Mouse (Mus musculus): ENCODE results near the gene Zfp663.

Gene Zfp663

DNA sequence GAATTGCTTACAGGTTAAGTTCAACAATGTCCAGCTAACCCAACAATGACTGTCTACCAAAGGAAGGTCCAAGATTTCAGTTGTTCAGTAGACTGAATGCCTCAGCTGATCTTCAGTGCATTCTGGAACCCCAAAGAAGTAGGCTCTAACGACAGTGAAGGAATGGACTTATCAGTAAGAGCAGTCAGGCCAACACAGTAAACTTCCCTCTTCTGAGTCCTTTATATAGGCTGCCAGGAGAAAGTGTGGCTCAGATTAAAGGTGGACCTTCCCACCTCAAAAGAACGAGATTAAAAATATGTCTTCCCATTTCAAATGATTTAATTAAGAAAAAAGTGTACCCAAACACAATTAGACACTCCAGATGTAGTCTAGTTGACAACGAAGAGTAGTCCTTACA lies 1.8 kb upstream of the Zfp663 start:
- DNase-seq (ENCODE audit: low spot score), result no peak

DNA sequence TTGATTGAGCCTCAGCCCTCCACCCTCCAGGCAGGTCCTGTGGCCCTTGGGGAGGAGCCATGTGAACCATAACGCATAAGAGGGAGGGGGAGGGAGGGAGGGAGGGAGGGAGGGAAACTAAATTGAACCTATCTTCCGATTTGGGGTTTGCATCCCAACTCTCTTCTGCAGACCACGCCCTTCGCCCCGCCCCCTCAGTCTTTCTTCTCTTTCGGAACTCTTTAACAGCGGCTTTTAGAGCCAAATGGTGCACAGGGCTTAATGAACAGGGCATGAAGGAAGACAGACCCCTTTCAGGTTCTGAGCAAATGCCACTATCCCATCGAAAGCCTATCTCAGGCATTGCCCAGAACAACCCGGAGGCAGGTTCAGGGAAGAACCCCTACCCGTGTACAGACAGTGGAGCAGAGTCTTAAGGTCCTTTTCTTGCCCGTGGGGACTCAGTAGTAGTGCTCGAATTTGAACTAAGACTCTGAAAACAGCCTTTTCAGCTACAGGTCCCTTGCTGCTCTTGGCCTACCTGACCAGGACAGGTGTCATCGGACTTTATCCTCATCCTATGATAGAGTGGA lies 575 bp downstream of the Zfp663 start:
- no peak for DNase-seq (ENCODE audit: low spot score)

DNA sequence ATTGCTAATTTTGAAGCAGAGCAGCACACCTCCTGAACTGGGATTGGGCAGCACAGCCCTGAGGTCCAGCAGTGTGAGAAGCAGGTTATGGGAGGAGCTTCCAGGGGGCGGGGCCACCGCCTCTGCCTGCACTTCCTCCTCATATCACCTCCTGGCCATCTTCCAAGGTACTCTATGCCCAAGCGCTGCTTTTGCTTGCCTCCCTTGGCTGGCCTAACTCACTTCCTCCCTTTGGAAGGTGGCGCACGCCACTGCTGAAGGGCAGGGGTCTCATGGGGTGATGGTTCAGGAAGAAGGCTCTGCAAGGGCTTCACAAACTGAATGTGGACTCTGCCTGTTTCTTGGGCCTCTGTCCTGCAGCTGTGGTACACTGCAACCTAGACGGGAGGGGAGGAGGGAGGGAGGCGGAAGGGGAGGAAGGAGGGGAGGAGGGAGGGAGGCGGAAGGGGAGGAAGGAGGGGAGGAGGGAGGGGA lies 1.4 kb downstream of the Zfp663 start:
- peak; percentile 65 for DNase-seq (ENCODE audit: low spot score)

DNA sequence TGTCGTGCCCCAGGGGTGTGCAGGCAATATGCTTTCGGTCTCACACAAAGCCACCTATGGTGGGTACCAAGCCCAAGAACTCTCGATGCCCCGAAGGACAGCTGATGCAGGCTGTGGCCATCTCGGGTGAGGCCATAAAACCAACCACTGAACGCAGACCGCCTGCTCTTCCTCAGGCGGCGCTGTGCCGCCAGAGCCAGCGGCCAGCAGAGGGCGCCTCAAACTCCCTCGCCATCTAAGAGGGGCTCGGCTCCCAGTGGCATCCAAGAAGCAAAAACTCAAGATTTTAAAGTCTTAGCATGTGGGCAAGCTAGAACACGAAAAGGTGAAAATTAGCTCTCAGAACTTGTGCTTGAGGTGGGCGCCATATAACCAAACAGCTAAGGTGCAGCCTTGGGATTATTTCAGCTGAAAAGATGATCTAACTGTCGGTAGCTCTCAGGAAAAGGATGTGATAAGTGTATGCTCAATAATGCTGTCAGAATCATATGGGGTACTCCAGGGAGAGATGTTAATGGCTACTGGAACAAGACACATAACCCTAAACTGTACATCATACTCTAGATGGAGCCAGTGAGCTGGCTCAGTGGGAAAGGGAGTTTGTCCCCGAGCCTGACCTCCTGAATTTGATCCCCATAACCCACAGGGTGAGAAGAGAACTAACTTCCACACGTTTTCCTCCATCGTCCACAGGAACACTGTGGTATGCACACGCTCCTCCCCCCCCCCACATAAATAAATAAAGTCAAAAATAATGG lies 4.0 kb downstream of the Zfp663 start:
- DNase-seq (ENCODE audit: low spot score), result peak; percentile 51

DNA sequence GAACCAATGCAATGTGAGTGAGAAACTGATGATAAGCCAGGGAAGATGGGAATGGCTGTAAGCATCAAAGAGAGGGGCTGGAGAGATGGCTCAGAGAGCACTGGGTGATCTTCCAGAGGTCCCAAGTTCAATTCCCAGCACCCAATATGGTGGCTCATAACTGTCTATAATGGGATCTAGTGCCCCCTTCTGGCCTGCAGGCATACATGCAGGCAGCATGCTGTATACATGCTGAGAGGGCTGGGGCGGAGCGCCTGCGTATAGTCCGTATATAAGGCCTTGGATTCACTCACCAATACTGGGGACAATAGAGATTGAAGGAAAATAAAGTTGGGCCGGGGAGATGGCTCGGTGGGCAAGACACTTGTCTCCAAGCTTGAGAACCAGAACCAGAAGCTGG lies 5.2 kb downstream of the Zfp663 start:
- no peak for DNase-seq (ENCODE audit: low spot score)

DNA sequence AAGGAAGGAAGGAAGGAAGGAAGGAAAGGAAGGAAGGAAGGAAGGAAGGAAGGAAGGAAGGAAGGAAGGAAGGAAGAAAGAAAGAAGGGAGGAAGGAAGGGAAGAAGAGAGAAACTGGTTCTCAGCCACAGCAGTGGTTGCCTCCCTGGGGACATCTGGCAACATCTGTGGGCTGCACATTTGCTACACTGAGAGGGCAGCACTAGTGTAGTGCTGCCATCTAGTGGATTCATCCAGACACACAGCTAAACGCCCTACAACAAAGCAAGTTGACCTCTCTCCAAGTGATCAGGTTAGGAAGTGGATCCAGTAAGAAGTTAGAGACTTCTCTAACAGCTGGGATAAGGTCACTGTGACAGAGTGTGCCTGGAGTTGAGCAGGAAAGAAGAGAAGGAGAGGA lies 7.7 kb downstream of the Zfp663 start:
- peak; percentile 38 for DNase-seq (ENCODE audit: low spot score)

DNA sequence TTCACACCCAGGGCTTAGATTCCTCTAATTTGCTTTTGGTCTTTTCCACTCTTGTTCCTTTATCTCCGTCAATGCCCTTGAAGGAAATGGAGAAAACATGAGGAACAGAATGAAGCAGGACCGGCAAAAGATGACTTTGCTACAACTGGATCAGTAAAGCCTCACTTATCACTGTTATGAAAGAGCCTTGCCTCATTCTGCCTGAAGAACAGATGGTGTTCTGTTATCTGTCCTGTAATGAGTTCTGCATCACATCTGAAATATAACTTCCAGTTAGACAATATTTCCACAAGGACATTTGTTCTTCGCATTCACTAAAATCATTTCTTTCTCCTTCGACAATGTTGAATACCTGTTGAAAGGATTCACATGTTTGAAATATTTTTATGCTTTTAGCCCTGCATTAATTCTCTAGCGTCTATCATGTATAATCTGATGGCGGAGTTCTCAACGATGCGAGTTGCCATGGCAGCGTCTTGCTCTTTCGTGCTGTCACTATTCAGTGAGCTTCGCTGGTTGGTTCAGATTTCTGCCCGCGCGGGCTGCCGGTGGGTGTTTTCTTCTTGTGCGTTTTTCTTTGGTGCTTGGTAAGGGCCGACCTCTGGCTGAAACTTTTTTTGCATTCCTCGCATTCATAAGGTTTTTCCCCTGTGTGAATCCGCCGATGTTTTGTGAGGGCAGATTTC lies 16.6 kb downstream of the Zfp663 start:
- no peak for DNase-seq (ENCODE audit: low spot score)

DNA sequence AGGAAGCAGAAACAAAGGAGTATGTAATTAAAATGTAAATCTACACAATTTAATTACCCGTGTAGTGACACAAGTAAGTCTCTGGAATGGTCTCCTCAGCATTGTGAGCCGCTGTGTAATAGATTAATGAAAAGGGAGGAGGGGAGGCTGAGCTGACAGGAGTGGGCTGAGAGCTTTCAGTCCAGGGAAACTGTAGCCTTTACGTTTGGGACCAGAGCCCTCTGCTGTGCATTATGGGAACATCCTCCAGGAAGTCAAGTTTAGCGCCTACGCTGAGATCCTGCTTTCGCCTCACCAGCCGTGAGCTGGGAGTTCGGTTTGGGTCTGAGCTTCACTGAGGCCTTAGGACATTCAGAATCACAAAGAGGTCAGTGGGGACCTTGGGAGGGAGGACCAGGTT lies 19.1 kb downstream of the Zfp663 start:
- no peak for DNase-seq (ENCODE audit: low spot score)

DNA sequence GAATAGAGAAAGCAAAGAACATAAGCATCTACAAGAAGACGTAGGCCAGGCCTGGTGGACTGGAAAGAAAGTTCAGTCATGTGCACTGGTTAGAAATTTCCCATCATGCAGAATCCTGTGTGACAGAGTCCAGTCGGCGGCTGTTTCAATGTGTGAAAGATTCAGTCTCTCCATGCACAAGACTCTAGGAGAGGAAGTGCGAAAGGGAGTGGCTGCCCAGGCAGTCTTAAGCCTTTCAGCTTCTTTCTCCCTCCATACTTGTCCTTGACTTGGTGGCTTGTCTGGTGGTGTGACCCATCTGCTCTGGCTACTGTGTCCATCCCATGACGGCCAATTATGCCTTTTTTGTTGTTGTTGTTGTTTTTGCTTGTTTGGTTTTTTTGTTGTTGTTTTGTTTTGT lies 22.3 kb downstream of the Zfp663 start:
- DNase-seq (ENCODE audit: low spot score), result no peak

DNA sequence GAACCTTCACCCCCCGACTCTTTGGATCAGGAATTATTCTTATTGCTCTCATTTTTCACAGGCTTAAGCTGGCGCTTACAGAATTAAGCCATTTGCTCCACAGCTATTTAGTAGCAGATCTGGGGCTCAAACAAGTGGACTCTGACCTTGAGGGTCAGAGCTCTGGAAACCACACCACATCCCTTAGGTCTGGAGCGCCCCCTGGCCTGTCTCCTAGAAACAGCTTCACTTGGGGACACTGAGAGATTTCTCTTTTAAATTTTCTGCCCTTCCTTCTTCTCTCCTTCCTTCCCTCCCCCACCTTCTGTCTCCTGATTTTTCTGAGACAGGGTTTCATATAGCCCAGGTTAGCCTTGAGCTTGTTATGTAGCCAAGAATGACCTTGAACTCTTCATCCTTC lies 31.3 kb downstream of the Zfp663 start:
- DNase-seq (ENCODE audit: low spot score), result no peak

DNA sequence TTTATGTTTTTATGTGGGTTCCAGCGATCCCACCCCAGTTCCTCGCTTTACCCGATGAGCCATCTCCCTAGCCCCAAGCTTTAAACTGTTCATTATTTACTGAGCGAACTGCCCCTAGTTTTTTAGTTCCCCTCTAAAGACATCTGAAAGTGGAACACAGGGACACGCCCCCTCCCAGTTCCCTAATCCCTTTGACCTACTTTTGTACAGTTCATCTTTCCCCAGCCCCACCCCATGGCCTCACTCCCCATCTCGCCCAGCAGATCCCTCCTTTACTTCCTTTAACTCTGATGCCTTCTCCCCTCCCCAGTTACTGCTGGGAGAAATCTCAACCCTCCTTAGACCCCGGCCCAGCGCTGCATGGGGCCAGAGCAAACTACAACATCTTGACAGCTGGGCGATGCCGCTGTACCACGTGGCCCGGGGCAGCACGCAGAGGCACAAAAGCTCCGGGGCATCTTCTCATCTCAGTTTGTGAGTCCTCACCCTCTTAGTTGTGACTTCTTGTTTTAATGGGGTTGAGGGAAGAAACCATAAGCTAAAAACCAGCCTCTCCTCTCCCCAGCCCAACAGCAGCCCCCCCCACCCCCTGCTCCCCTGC lies 35.8 kb downstream of the Zfp663 start:
- DNase-seq (ENCODE audit: low spot score), result no peak

DNA sequence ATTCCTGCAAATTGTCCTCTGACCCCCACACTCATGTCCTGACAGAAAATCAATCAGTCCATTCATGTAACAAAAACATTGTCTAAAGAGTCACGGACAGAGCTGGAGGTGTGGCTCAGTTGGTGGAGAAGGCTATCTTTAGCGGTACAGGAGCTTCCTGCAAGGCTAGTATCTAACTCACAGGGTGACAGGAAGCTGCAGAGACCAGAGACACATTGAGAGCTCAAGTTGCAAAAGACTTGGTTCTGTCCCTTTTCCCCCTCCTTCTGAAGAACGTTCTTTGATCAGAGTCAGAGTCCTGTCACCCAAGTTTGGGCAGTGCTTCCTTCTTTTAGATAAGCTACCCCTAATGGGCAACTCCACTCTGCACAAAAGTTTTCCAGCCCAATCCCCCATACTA lies 38.8 kb downstream of the Zfp663 start:
- DNase-seq (ENCODE audit: low spot score), result no peak

DNA sequence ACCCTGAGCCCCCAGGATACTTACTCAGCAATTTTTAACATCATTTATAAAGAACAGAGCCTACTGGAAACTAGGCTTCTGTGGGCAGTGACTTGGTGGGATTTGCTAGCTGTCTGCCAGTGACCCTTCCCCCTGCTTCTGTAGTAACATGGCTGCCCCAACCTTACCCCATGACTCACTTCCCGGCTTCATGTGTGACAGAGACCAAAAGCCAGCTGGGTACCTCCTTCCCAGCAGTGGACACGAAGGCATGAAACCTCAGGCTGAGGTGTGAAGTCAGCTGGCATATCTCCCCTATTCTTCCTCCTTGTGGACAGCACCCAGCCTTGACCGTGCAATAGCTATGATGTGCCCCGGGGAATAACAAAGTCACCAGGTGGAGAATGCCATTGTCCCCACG lies 39.8 kb downstream of the Zfp663 start:
- no peak for DNase-seq (ENCODE audit: low spot score)

DNA sequence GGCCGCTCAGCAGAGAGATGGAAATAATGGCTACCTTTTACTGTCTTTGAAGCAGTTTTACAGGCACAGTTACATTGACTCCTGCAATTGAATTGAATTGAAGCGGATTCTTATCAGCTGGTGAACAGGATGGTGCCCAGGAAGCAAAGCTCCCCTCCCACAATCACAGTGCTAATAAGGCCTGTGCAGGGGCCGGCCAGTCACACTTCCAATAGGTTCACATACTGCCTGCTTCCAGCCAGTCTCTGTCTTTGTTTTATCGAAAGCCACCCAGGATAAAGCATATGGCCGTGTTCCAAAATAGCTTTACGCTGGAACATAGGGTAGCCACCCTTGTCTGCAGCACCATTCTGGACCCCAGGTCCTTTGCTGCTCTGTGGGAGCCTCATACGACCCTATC lies 41.1 kb downstream of the Zfp663 start:
- DNase-seq (ENCODE audit: low spot score), result no peak

DNA sequence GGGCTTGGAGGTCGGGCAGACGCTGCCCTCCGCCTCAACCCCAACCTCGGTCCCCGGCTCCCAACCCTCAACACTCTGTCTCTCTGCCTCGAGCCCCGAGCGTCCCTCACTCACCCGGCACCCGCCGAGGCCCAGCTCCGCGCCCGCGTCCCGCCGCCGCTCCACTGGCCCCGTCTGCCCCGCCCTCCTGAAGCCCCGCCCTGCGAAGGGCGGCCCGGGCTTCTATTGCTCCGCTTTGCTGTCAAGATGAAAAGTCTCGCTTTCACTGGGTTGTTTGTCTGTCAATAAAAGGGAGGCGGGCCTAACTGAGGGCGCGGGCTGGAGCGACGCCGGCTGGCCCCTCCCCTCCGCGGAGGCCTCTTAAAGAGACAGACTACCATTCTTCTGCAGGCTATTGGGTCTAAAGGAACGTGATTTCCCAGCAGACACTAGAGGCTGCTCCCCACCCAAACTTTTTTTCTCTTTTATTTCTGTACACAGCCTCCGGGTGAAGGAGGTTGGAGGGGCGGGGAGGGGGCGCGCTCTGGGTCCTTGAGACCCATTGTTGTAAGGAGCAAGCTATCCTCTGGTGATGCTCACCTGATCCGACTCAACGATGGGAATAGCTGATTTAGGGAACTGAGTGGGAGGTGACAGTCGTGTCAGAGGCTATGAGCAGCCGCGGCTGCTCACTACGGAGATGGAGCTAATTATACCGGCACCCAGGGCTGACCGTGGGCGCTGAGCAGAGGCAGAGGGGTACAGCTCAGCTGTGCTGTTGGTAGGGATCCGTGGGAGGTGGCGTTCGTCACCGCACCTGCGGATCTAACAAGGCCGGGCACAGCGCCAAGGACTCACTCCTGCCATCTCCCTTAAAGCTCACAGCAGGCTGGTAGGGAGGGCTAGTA lies 42.0 kb downstream of the Zfp663 start, which contains the start of gene Elmo2:
Gene Elmo2 (minus strand): TSS at position 176 of the 887 bp plus-strand sequence.
- peak; percentile 93 for DNase-seq (ENCODE audit: low spot score)

DNA sequence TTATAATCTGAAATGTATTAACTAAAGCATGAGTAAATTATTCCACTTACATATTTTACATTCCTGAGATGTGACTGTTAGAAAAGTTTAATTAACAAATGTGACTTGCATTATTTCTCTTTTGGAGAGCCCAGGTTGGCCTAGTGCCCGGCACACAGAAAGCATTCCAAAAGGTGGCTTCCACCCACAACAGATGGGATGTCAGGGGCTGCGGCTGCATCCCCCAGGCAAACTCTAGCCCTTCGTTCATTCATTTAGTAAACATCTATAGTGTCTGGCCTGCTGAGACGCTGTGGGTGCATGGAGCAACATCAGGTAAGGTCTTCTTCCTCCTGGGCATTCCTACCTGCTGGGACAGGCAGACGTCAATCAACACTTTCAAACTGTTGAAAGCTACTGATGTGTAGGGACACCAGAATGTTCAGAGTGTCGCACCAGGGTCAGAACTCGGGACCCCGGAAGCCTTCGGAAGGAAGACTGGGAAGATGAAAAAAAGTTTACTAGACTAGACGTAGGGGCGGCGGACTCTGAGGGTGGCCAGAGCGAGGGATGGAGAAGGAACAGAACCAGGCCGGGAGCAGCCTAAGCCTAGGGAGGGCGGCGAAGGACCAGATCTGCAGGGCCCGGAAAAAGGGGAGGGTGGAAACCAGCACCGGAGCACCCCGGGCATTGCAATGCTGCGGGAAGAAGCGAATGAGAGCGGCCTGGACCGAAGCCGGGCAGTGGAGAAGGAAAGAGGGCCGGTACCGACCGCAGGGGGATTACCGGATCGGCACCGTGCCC lies 42.8 kb downstream of the Zfp663 start:
- no peak for DNase-seq (ENCODE audit: low spot score)

DNA sequence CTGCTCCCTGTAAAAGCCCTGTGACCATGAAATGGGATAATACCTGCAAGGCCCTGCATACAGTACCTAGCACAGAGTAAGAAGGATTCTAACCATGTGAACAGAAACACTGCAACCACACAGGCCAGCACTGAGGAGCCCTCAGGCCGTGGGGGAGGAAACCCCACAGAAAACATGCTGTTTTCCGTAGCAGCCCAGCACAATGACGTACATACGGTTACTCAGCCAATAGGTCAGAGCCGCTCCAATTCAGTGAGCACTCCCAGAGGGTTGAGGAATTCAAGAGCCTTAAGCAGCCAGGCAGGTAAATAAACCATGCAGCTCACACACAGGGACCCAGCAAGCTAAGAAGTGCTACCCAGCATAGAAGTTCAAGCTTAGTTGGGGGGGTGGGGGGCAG lies 44.6 kb downstream of the Zfp663 start:
- DNase-seq (ENCODE audit: low spot score), result no peak

DNA sequence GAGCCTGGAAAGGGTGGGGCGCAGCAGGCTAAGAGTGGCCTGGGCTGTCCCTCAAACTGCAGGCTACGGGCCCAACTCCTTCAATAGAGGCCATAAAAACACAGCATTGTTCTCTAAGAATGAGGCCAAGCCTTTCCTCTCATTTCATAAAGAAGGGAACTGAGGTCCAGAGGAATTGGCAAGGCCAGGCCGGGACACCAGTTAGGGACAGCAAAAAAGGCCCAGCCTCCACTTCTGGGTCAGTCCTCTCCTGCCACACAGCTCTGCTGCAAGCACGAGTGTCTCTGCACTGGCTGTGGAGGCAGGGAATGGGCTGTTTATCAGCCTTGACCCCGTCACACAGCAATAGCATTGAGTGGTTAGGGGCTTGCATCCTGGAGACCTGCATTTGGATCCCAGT lies 45.0 kb downstream of the Zfp663 start:
- no peak for DNase-seq (ENCODE audit: low spot score)

DNA sequence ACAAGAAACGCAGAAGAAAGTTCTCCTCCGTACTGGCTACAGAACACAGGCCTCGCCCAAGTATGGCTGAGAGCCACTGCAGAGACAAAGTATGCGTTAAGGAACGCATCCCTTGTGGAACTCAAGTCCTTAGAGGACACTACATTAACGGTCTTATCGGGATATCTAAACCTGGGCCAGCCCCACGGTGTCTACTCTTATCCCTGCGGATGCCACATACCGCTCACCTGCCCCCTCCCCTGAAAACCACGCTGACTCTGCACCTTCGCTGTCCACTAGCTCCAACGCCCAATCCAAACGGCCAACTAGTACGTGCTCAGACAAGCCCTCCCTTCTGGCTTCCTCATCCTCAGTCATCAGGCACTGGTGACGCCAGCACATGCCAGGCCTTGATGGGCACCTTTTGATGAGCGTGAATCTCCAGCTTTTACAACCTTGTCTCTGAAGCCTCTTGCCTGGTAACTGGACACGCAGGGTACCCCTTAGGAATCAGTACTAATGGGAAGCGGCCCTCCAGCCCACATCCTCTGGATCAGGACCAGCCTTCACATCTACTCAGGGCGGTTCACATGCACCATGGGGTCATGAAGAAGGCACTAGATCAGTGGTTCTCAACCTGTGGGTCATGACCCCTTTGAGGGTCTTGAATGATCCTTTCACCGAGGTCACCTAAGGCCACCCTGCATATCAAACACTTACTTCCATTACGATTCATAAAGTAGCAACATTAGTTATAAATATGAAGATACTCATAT lies 46.4 kb downstream of the Zfp663 start:
- DNase-seq (ENCODE audit: low spot score), result no peak

DNA sequence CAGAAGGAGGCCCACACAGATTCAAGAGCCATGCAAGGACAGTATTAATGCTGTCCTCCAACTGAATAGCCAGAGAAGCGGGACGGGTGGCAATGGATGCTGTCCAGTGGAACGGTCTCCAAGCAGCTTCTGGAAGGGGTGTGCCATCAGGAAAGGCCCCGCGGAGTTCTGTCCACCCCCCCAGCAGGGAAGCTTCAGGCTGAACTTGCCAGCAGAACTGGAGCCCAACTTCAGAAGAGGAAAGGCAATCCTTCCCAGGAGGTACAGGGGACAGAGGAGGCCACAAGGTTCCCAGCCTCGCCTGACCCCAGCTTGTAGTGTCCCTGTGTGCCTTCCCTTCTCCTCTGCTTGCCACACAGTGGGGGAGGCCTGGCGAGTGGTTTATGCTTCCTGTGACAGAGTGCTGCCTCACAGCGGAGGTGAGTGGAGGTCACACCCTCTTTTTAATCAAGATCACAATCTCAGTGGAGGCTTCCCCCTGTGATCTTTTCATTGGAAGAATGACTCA lies 47.1 kb downstream of the Zfp663 start:
- DNase-seq (ENCODE audit: low spot score), result no peak

All from urinary bladder, postnatal 25 days (tissue).